Mouse (Mus musculus) MEL (cell line): Measurements from ENCODE around the gene Rpain.

Source experiments
- BHLHE40 ChIP-seq: IDR thresholded peaks from 2 replicates; pipeline ENCODE4 v1.6.1; 2012; ENCODE audit warnings: low read depth, mild to moderate bottlenecking, inconsistent platforms, low read length, improper control_type of control experiment, borderline replicate concordance
- CHD2 ChIP-seq: IDR thresholded peaks from 2 replicates; pipeline ENCODE4 v1.6.1; 2011; ENCODE audit warnings: low read length, improper control_type of control experiment
- CTCF ChIP-seq, 3 experiments: IDR thresholded peaks in 2 of 3; conservative IDR thresholded peaks in 1 of 3; 2 replicates each; pipeline ENCODE4 v1.5.1; 2011 to 2012; ENCODE audit warnings: low read length in 3 of 3, low read depth in 2 of 3, mild to moderate bottlenecking in 2 of 3, improper control_type of control experiment in 1 of 3, inconsistent platforms in 1 of 3, mixed read lengths in 1 of 3, moderate library complexity in 1 of 3; ENCODE audit not compliant: control insufficient read depth in 1 of 3, insufficient read depth in 1 of 3, poor library complexity in 1 of 3, severe bottlenecking in 1 of 3
- ELF1 ChIP-seq: IDR thresholded peaks from 2 replicates; pipeline ENCODE4 v1.6.1; 2014; ENCODE audit warnings: low read depth, mild to moderate bottlenecking, inconsistent platforms, low read length, improper control_type of control experiment, moderate library complexity
- EP300 ChIP-seq, 2 experiments: IDR thresholded peaks; 2 replicates each; pipeline ENCODE4 v1.6.1; 2011; ENCODE audit warnings: improper control_type of control experiment in 2 of 2, low read length in 2 of 2, low read depth in 1 of 2, mild to moderate bottlenecking in 1 of 2
- GABPA ChIP-seq: IDR thresholded peaks from 2 replicates; pipeline ENCODE4 v1.6.1; 2012; ENCODE audit warnings: low read depth, mild to moderate bottlenecking, inconsistent platforms, low read length, improper control_type of control experiment, moderate library complexity
- GATA1 ChIP-seq: IDR thresholded peaks from 2 replicates; pipeline ENCODE4 v1.6.1; 2011; ENCODE audit warnings: low read depth, low read length, improper control_type of control experiment
- MAFK ChIP-seq: IDR thresholded peaks from 2 replicates; pipeline ENCODE4 v1.6.1; 2011; ENCODE audit warnings: low read depth, mild to moderate bottlenecking, low read length, improper control_type of control experiment, borderline replicate concordance
- MAX ChIP-seq: IDR thresholded peaks from 2 replicates; pipeline ENCODE4 v1.6.1; 2011; ENCODE audit warnings: low read length, improper control_type of control experiment
- POLR2A ChIP-seq, 2 experiments: IDR thresholded peaks; 2 replicates each; pipeline ENCODE4 v1.6.1; 2011 to 2012; ENCODE audit warnings: low read length in 2 of 2, mild to moderate bottlenecking in 2 of 2, control low read depth in 1 of 2, improper control_type of control experiment in 1 of 2, low read depth in 1 of 2, moderate library complexity in 1 of 2; ENCODE audit not compliant: control insufficient read depth in 1 of 2, insufficient read depth in 1 of 2, poor library complexity in 1 of 2
- RCOR1 ChIP-seq: IDR thresholded peaks from 2 replicates; pipeline ENCODE4 v1.6.1; 2012; ENCODE audit warnings: low read depth, mild to moderate bottlenecking, inconsistent platforms, low read length, improper control_type of control experiment
- USF1 ChIP-seq: IDR thresholded peaks from 2 replicates; pipeline ENCODE4 v1.6.1; 2014; ENCODE audit warnings: low read depth, mild to moderate bottlenecking, inconsistent platforms, low read length, improper control_type of control experiment, moderate library complexity
- ZC3H11A ChIP-seq: IDR thresholded peaks from 2 replicates; pipeline ENCODE4 v1.6.1; 2012; ENCODE audit warnings: low read depth, mild to moderate bottlenecking, inconsistent platforms, low read length, improper control_type of control experiment

DNA sequence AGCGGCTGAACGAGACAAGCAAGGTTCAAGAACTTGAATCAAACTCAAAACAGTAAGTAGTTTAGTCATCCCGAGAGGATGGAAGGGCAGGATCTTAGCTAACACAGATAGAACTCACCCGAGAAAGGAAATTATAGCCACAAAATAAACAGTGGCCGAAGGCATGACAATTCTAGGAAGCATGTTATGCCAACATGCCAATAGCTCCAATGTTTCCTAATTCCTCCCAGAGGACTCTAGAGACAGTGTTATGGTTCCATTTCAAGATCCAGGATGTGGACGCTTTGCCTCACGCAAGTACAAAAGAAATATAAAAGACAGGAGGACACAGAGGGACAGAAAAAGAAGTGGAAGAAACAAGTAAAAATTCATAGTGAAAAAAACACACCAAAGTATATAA, 37.8 kb downstream of the Rpain start:
- TF ChIP-seq EP300 (IDR thresholded peaks at IDR 0.05; ENCODE audit: low read depth in 1 of 2, low read length in 2 of 2) (no peak), CTCF (IDR thresholded peaks at IDR 0.05 in 2 of 3, conservative IDR thresholded peaks at IDR 0.05 in 1 of 3; ENCODE audit: control insufficient read depth in 1 of 3, insufficient read depth in 1 of 3, low read depth in 2 of 3, low read length in 3 of 3, poor library complexity in 1 of 3, severe bottlenecking in 1 of 3) (no peak), MAX (no peak), CHD2 (no peak), USF1 (no peak), POLR2A (IDR thresholded peaks at IDR 0.05; ENCODE audit: control insufficient read depth in 1 of 2, insufficient read depth in 1 of 2, low read depth in 1 of 2, low read length in 2 of 2, poor library complexity in 1 of 2) (no peak), BHLHE40 (no peak), ZC3H11A (no peak), GABPA (no peak), MAFK (no peak), GATA1 (no peak), RCOR1 (no peak), ELF1 (no peak)
